Mouse (Mus musculus) cortical plate, adult 2 months (tissue): Measurements from ENCODE around the gene Fam24a. TPM values are rescaled to one million over a fixed set of nuclear protein-coding genes. Genes with fewer than 3 reads are reported as not detected.

Experiments
- H3K27ac ChIP-seq: fragments of 200-500 bp; 2 replicates; pipeline ENCODE4 v1.5.1; 2012; ENCODE audit warnings: low read length, control low read depth, inconsistent platforms; ENCODE audit not compliant: insufficient read depth
- H3K4me1 ChIP-seq: fragments of 200-500 bp; 2 replicates; pipeline ENCODE4 v1.6.1; 2011; ENCODE audit warnings: low read length; ENCODE audit not compliant: control insufficient read depth, insufficient read depth
- H3K4me3 ChIP-seq: fragments of 200-500 bp; 2 replicates; pipeline ENCODE4 v1.5.1; 2011; ENCODE audit warnings: mild to moderate bottlenecking, low read length, control low read depth; ENCODE audit not compliant: insufficient read depth
- CTCF ChIP-seq: fragments of 200-500 bp; IDR thresholded peaks from 2 replicates; pipeline ENCODE4 v1.5.1; 2011; ENCODE audit warnings: mild to moderate bottlenecking, control low read depth, low read length; ENCODE audit not compliant: insufficient read depth; ENCODE audit errors: extremely low read depth
- POLR2A ChIP-seq: fragments of 200-500 bp; IDR thresholded peaks from 2 replicates; pipeline ENCODE4 v1.6.1; 2011; ENCODE audit warnings: mild to moderate bottlenecking, low read length, control low read depth; ENCODE audit not compliant: insufficient read depth; ENCODE audit errors: extremely low read depth
- polyA plus RNA-seq: library from polyadenylated mRNA; depleted of rRNA; stranded (reverse); fragments of >200 nt; gene quantifications from 2 replicates; pipeline ENCODE4 v1.2.3, GENCODE M21; 2012; rRNA removed

Fam24a gene
- polyA plus RNA-seq, result not detected in 2 replicates

- Histone ChIP-seq H3K4me1 (no peaks in the 10 kb centered on the region), H3K27ac (no peak within 1 kb of the TSS), H3K4me3 (no peak within 1 kb of the TSS)
- no peak for TF ChIP-seq POLR2A
- no peak for TF ChIP-seq CTCF
These were observed at the start of gene Fam24a for GRCm38 (mm10) chr7:131333564-131333963. TSS of gene Fam24a (plus strand) at chr7:131333864.

GRCm38 (mm10) chr7:131297151-131297550, 36.5 kb upstream of the Fam24a start:
- TF ChIP-seq POLR2A (no peak), CTCF (no peak)
- Histone ChIP-seq H3K27ac (no peak overlapping the region), H3K4me1 (no peaks in the 10 kb centered on the region), H3K4me3 (no peak overlapping the region)

GRCm38 (mm10) chr7:131303340-131303739, 30.3 kb upstream of the Fam24a start:
- H3K27ac ChIP-seq, result no peak overlapping the region
- TF ChIP-seq POLR2A, result no peak
- TF ChIP-seq CTCF, result no peak
- no peak overlapping the region for H3K4me3 ChIP-seq
- H3K4me1 ChIP-seq, result no peaks in the 10 kb centered on the region; the same call in 1 of the 2 replicates

- no peak for TF ChIP-seq POLR2A
- TF ChIP-seq CTCF, result no peak
- Histone ChIP-seq H3K4me1 (no peaks in the 10 kb centered on the region; the same call in 1 of the 2 replicates), H3K27ac (no peak overlapping the region), H3K4me3 (no peak overlapping the region)
These were observed 26.9 kb upstream of the Fam24a start for GRCm38 (mm10) chr7:131306733-131307132.

- TF ChIP-seq CTCF, result no peak
- no peak for TF ChIP-seq POLR2A
- Histone ChIP-seq H3K27ac (no peak overlapping the region), H3K4me1 (no peaks in the 10 kb centered on the region), H3K4me3 (no peak overlapping the region)
These were observed 19.2 kb upstream of the Fam24a start for GRCm38 (mm10) chr7:131314493-131314892.

- no peak overlapping the region for H3K27ac ChIP-seq
- TF ChIP-seq CTCF (no peak), POLR2A (no peak)
- H3K4me3 ChIP-seq, result no peak overlapping the region
- H3K4me1 ChIP-seq, result no peaks in the 10 kb centered on the region
These were observed 16.1 kb upstream of the Fam24a start for GRCm38 (mm10) chr7:131317587-131317986.

GRCm38 (mm10) chr7:131318340-131318739, 15.3 kb upstream of the Fam24a start:
- no peak overlapping the region for H3K4me3 ChIP-seq
- no peak overlapping the region for H3K27ac ChIP-seq
- no peaks in the 10 kb centered on the region for H3K4me1 ChIP-seq
- TF ChIP-seq POLR2A, result no peak
- TF ChIP-seq CTCF, result no peak

GRCm38 (mm10) chr7:131322192-131322591, 11.5 kb upstream of the Fam24a start, which contains the start of gene Cuzd1:
TSS of gene Cuzd1 (minus strand) at chr7:131322292.
- Histone ChIP-seq H3K27ac (no peak within 1 kb of the TSS), H3K4me1 (no peaks in the 10 kb centered on the region), H3K4me3 (no peak within 1 kb of the TSS)
- TF ChIP-seq CTCF (no peak), POLR2A (no peak)

- no peak for TF ChIP-seq POLR2A
- TF ChIP-seq CTCF, result no peak
- H3K4me1 ChIP-seq, result no peaks in the 10 kb centered on the region
- no peak overlapping the region for H3K4me3 ChIP-seq
- no peak overlapping the region for H3K27ac ChIP-seq
These were observed 6.6 kb upstream of the Fam24a start for GRCm38 (mm10) chr7:131327054-131327453.

- no peak within 1 kb of the TSS for H3K4me3 ChIP-seq
- TF ChIP-seq POLR2A (no peak), CTCF (no peak)
- no peak within 1 kb of the TSS for H3K27ac ChIP-seq
- no peaks in the 10 kb centered on the region for H3K4me1 ChIP-seq
These were observed 4.2 kb upstream of the Fam24a start, which contains the start of gene Fam24b for GRCm38 (mm10) chr7:131329416-131329815. TSS of gene Fam24b (minus strand) at chr7:131329516.
